Mouse (Mus musculus) embryo, embryonic 11 days (tissue): ENCODE data around the gene Gm17655.
A peak's percentile ranks its signal among the peaks of the same experiment; 100 is the strongest.
"Not testable (repeated sequence)": the region's sequence is repeated elsewhere in the genome, so short reads cannot be mapped to it uniquely, and the experiment has no call there.

Experiments
- DNase-seq: peaks from one replicate; pipeline ENCODE4 v3.0.0-alpha.2; 2015

Gene Gm17655

GRCm38 (mm10) chr5:110086161-110086866, 14.0 kb upstream of the Gm17655 start:
- DNase-seq: no peak

GRCm38 (mm10) chr5:110082961-110083360, 10.6 kb upstream of the Gm17655 start:
- DNase-seq: no peak

GRCm38 (mm10) chr5:110057637-110058408, 14.5 kb downstream of the Gm17655 start:
- peak; percentile 86 for DNase-seq

GRCm38 (mm10) chr5:110023694-110024427, 48.5 kb downstream of the Gm17655 start:
- DNase-seq: peak; percentile 50

- peak; percentile 10 for DNase-seq
Observed at GRCm38 (mm10) chr5:110023273-110023672, 49.0 kb downstream of the Gm17655 start.

- DNase-seq: not testable (repeated sequence)
Observed at GRCm38 (mm10) chr5:110015775-110016174, 56.5 kb downstream of the Gm17655 start.
